Mouse (Mus musculus) kidney, postnatal 14 days (tissue): Measurements from ENCODE around the gene BC052040.

Source experiments
- DNase-seq: peaks from one replicate; pipeline ENCODE4 v3.0.0; 2022; ENCODE audit warnings: mixed read lengths

Gene BC052040

GRCm38 (mm10) chr2:115775488-115776217, 194.1 kb downstream of the BC052040 start:
- peak; percentile 70 for DNase-seq

- peak; percentile 75 for DNase-seq
Measured at GRCm38 (mm10) chr2:115776924-115777860, 195.7 kb downstream of the BC052040 start.

GRCm38 (mm10) chr2:115780546-115781011, 199.1 kb downstream of the BC052040 start:
- DNase-seq = peak; percentile 58

GRCm38 (mm10) chr2:115785687-115786086, 204.2 kb downstream of the BC052040 start:
- no peak for DNase-seq

- DNase-seq = no peak
Measured at GRCm38 (mm10) chr2:115798839-115799238, 217.3 kb downstream of the BC052040 start.

GRCm38 (mm10) chr2:115808376-115808775, 226.9 kb downstream of the BC052040 start:
- DNase-seq = peak; percentile 56

- DNase-seq = peak; percentile 19
Measured at GRCm38 (mm10) chr2:115813316-115813715, 231.8 kb downstream of the BC052040 start.

GRCm38 (mm10) chr2:115813721-115814120, 232.2 kb downstream of the BC052040 start:
- DNase-seq = no peak

- no peak for DNase-seq
Measured at GRCm38 (mm10) chr2:115817959-115818358, 236.4 kb downstream of the BC052040 start.

GRCm38 (mm10) chr2:115822361-115822760, 240.8 kb downstream of the BC052040 start:
- DNase-seq = no peak
